Mouse (Mus musculus) Patski (cell line): ENCODE results near the gene 4932438H23Rik. TPM values are rescaled to one million over a fixed set of nuclear protein-coding genes. Genes with fewer than 3 reads are reported as not detected.

Experiments
- ATAC-seq: fragments of 100-300 bp; one replicate; pipeline ENCODE4 v1.8.0; 2021
- CTCF ChIA-PET: fragments of 350-600 bp; sonication (Branson Sonifier 250); formaldehyde crosslinking; loops from one replicate; lab custom pipeline; 2022; ENCODE audit warnings: inconsistent platforms; lab: Charles Lee
- POLR2A ChIA-PET: fragments of 350-600 bp; sonication (Branson Sonifier 250); formaldehyde crosslinking; loops from one replicate; lab custom pipeline; 2022; ENCODE audit warnings: antibody characterized with exemption, inconsistent platforms; lab: Charles Lee
- DNase-seq: peaks from one replicate; pipeline ENCODE4 v3.0.0-alpha.2; 2011; ENCODE audit warnings: low read depth, low spot score
- H3K27me3 ChIP-seq: fragments of 371-371 bp; one replicate; pipeline ENCODE4 v1.5.1; 2021
- CTCF ChIP-seq: fragments of 100-300 bp; IDR thresholded peaks from one replicate; pipeline ENCODE4 v1.5.1; 2021
- in situ Hi-C: fragments of 300-500 bp; cut with MboI; formaldehyde crosslinking; loops from 3 replicates; pipeline ENCODE4 v1.11.1; 2018; ENCODE audit warnings: low pct_unique_long_range_greater_than_20kb, mixed read lengths
- polyA plus RNA-seq: library from polyadenylated mRNA; unstranded; gene quantifications from one replicate; pipeline ENCODE4 v1.2.3, GENCODE M21; 2021

The 4932438H23Rik gene
- polyA plus RNA-seq, 1 experiment from 2014 or later = not detected

GRCm38 (mm10) chr16:91057261-91057660 lies 37.7 kb downstream of the 4932438H23Rik start:
- no peak for TF ChIP-seq CTCF
- H3K27me3 ChIP-seq = peaks cover 18% of the 10 kb centered on the region
- in situ Hi-C loops = no loop called here
- ATAC-seq = no peak
- ChIA-PET CTCF (interaction anchor here (1.0 kb wide), 1 partner anchor 14 kb away, joined by 3 read pairs; no protein-coding TSS in a partner anchor), POLR2A (no interaction called here)
- no peak for DNase-seq

DNA sequence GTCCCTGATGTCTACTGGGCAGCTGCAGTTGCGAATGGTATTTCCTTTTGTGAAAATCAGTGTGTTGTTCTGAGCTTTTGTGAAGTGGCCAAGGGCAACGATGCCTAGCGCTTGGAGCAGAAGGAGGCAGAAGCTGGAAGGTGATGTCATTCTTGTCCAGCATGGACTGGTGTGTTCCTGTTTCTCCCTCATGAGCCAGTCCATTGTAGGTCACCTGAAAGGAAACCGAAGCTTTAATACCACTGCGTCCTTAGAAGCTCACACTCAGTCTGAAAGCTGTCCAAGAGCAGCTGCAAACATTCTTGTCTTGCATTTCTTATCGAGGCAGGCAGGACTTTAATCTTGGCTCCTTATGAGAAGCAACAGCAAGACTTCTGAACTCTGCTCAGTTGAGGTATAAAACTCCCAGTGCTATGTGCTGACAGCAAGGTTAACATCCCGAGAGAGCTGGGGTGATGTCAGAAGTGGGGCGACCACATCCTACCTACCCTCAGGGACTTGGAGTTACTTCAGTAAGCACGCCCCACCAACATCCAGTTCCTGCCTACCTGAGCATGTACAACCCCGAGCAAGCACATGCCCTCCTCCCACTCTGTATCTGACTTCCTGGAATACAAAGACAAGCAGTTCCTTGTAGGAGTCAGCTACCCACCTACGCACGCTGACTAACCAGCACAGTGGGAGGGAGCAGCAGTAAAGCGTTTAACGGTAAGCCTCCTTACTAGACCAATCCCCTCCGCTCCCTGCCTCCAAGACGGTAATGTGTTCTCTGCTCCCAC lies 38.7 kb downstream of the 4932438H23Rik start:
- in situ Hi-C loops = no loop called here
- DNase-seq (no peak), ATAC-seq (peak; percentile 54)
- ChIA-PET CTCF (interaction anchor here (1.1 kb wide), 2 partner anchors 10 to 33 kb away, joined by 3 to 6 read pairs; no protein-coding TSS in a partner anchor), POLR2A (no interaction called here)
- no peak for TF ChIP-seq CTCF
- H3K27me3 ChIP-seq = peaks cover 23% of the 10 kb centered on the region

- ChIA-PET CTCF (no interaction called here), POLR2A (no interaction called here)
- in situ Hi-C loops = no loop called here
- H3K27me3 ChIP-seq = peaks cover 27% of the 10 kb centered on the region
- ATAC-seq = no peak
- no peak for DNase-seq
- no peak for TF ChIP-seq CTCF
Measured at GRCm38 (mm10) chr16:91055150-91055549, 39.8 kb downstream of the 4932438H23Rik start.

- peaks cover 27% of the 10 kb centered on the region for H3K27me3 ChIP-seq
- ChIA-PET POLR2A (interaction anchor here (1.0 kb wide), 1 partner anchor 9 kb away, joined by 3 read pairs; the partner anchor contains the start of gene Paxbp1), CTCF (no interaction called here)
- DNase-seq (no peak), ATAC-seq (no peak)
- in situ Hi-C loops = no loop called here
- TF ChIP-seq CTCF = no peak
Measured at GRCm38 (mm10) chr16:91053599-91053998, 41.3 kb downstream of the 4932438H23Rik start.

- in situ Hi-C loops = no loop called here
- ATAC-seq (no peak), DNase-seq (no peak)
- peaks cover 4% of the 10 kb centered on the region for H3K27me3 ChIP-seq
- no peak for TF ChIP-seq CTCF
- CTCF ChIA-PET = no interaction called here
- POLR2A ChIA-PET = no interaction called here
Measured at GRCm38 (mm10) chr16:91045511-91045910, 49.4 kb downstream of the 4932438H23Rik start.

- CTCF ChIA-PET = interaction anchor here (0.6 to 1.3 kb wide), 5 partner anchors 11 to 110 kb away, joined by 3 to 4 read pairs (median 3); partner anchors contain the start of gene Cfap298
- peak; percentile 85 for DNase-seq
Measured at GRCm38 (mm10) chr16:91044270-91045182, 50.4 kb downstream of the 4932438H23Rik start, which contains the start of gene Paxbp1. Paxbp1 (minus strand) TSS chr16:91044543.

DNA sequence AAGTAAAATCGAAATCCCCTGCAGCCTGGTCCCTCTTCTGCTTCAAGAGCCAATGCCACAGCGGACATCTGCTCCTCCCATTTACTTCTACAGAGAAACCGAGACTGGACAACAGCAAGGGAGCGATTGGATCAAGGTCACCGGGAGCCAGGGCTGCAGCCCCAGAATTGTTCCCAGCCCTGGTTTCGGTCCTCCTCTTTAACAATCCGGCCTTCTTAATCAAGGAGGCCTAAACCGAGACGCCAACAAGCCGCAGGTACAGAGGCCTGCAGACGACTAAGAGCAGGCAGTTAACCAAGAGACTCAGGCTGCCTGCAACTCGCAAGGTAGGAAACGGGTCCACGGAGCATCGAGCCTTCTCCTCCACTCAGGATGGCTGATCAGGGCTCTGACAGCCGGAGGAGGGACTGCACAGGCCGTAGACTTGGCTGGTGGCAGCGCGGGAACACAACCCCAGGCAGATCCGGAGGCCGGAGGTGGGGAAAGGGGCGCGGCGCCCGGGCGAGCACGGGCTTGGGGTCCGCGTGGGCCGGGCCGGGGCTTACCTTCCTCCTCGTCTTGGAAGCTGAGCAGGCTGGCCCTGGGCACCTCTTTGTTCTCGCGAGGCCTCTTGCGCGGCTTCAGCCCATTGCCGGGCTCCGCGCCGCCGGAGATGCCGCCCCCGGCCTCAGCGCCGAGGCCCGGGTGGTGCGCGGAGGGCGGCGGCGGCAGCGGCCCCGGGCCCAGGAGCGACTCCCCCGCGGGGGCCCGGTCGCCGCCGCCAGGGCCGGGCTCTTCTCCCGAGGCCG lies 51.3 kb downstream of the 4932438H23Rik start:
- no peak for DNase-seq
- peak; percentile 73 for ATAC-seq
- CTCF ChIA-PET = interaction anchor here (0.6 to 1.3 kb wide), 5 partner anchors 10 to 109 kb away, joined by 3 to 4 read pairs (median 3); partner anchors contain the start of gene Cfap298
- TF ChIP-seq CTCF = no peak
- in situ Hi-C loops = no loop called here
- POLR2A ChIA-PET = no interaction called here
- peaks cover 4% of the 10 kb centered on the region for H3K27me3 ChIP-seq

More at GRCm38 (mm10) chr16:91044270-91045182, 50.4 kb downstream of the 4932438H23Rik start, which contains the start of gene Paxbp1:
- TF ChIP-seq CTCF = no peak
- POLR2A ChIA-PET = interaction anchor here (0.9 kb wide), 1 partner anchor 8 kb away, joined by 3 read pairs; no protein-coding TSS in a partner anchor
- peaks cover 4% of the 10 kb centered on the region for H3K27me3 ChIP-seq
- ATAC-seq = peak; percentile 88
- in situ Hi-C loops = no loop called here

DNA sequence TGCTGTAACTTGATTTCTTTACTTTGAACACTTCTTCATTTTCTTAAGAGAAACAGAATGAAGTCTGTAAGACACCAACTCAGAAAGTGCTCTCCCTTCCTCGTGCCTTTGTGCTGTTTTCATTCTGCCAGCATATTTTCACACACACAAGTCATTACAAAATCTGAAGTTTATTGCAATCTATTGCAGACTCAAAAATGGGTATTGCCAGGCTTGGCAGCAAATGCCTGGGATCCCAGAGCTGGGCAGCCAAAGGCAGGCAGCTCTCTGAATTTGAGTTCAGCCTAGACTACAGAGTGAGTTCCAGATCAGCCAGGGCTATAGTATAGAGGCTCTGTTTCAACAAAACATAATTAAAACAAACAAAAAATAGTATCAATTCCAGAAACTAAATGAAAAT lies 52.3 kb downstream of the 4932438H23Rik start:
- in situ Hi-C loops = no loop called here
- no peak for TF ChIP-seq CTCF
- POLR2A ChIA-PET = no interaction called here
- CTCF ChIA-PET = interaction anchor here (1.4 kb wide), 1 partner anchor 29 kb away, joined by 3 read pairs; no protein-coding TSS in a partner anchor
- no peak for ATAC-seq
- no peak for DNase-seq
- peaks cover 4% of the 10 kb centered on the region for H3K27me3 ChIP-seq

- CTCF ChIA-PET = interaction anchor here (0.8 kb wide), 1 partner anchor 10 kb away, joined by 3 read pairs; no protein-coding TSS in a partner anchor
- in situ Hi-C loops = no loop called here
- no peak for ATAC-seq
- no peaks in the 10 kb centered on the region for H3K27me3 ChIP-seq
- POLR2A ChIA-PET = no interaction called here
- TF ChIP-seq CTCF = no peak
- no peak for DNase-seq
Measured at GRCm38 (mm10) chr16:91035866-91036265, 59.1 kb downstream of the 4932438H23Rik start.

DNA sequence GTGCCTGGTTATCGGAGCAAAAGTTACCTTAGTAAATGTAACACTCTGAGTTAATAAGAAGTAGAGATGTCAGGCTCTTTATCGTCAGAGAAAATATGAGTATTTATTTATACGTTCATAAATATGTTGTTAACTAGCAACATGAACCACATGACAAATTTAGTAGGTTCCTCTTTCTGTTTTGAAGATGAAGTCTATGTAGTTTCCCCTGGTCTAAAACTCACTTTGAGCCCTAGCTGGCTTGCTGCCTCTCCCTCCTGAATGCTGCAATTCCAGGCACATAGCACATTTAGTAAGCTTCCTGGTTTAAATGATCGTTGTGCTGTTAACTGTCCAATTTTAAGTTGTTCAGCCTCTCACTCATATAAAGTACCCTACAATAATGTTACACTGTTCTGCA lies 64.2 kb downstream of the 4932438H23Rik start:
- no peak for TF ChIP-seq CTCF
- ATAC-seq (no peak), DNase-seq (no peak)
- ChIA-PET POLR2A (no interaction called here), CTCF (no interaction called here)
- in situ Hi-C loops = no loop called here
- no peaks in the 10 kb centered on the region for H3K27me3 ChIP-seq
